Mouse (Mus musculus) lung, adult 2 months (tissue): ENCODE results near the gene Trmt1l.

ENCODE experiments used
- CTCF ChIP-seq: fragments of 200-500 bp; IDR thresholded peaks from 2 replicates; pipeline ENCODE4 v1.5.1; 2011; ENCODE audit warnings: mild to moderate bottlenecking, low read length, control low read depth; ENCODE audit not compliant: insufficient read depth
- POLR2A ChIP-seq: fragments of 200-500 bp; IDR thresholded peaks from 2 replicates; pipeline ENCODE4 v1.6.1; 2011; ENCODE audit warnings: low read depth, mild to moderate bottlenecking, control low read depth, low read length, borderline replicate concordance; ENCODE audit errors: extremely low read depth

DNA sequence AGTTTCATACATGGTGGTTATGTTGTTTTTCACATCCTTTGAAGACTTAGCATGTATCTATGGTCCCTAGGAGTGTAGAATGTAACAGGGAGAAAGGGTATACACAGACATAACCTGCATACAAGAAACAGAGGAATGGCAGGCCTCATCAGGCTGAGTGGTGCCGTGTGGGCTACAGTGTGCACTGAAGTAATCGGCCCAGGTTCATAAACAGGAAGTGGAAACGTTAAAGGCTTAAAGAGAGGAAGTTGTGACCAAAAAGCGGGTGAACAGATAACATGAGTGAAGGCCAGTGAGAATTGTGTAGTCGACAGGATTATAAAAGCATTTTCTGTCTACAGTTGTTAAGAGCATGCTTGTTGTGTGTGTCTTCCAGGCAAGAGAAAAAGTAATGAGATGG is 28.7 kb downstream of the Trmt1l start:
- TF ChIP-seq POLR2A, result no peak
- no peak for TF ChIP-seq CTCF
